Mouse (Mus musculus): ENCODE measurements at regions not wholly inside any gene's neighbourhood (a gene's known extent, or its start where the extent isn't known, plus 50 kb on each side); places are given as distances from the start of the nearest gene placed in this dataset.

DNA sequence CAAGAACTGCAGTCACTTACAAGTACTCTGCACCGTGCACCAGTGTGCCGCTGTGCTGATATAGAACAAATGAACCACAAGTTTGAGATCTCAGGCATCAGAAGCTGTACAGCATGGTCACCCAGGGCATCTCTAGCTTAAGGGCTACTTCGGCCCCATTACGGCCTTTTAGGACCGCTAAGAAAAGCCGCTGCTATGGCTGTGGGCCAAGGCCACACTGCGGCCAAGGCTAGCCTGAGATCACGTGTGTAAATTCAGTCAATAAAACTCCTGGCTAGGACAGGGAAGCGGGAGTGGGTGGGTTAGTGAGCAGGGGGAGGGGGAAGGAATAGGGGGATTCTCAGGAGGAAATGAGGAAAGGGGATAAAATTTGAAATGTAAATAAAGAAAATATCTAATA is 50.9 kb upstream of the Atp12a start:
- peak; percentile 9 for DNase-seq

DNA sequence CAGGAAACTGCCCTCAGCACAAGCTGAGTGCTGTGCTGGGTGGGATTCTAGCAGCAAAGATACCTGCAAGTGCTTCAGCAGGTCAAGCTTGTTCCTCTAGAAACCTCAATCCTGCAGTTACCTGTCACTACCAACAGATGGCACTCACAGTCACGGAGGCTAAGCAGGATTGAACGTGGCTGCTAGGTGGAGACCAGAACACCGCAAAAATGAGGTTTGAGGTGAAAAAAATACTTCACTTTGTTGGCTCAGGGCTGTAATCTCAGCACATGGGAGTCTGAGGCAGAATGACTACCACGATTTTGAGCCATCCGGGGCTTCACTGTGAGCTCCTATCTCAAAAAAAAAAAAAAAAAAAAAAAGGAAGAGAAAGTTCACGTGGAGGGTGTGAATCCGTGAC is 50.4 kb upstream of the Atp12a start:
- peak; percentile 51 for DNase-seq
